Mouse (Mus musculus): Measurements from ENCODE around the gene Olfr322.
"Not testable (repeated sequence)": the region's sequence is repeated elsewhere in the genome, so short reads cannot be mapped to it uniquely, and the experiment has no call there.

Gene Olfr322

DNA sequence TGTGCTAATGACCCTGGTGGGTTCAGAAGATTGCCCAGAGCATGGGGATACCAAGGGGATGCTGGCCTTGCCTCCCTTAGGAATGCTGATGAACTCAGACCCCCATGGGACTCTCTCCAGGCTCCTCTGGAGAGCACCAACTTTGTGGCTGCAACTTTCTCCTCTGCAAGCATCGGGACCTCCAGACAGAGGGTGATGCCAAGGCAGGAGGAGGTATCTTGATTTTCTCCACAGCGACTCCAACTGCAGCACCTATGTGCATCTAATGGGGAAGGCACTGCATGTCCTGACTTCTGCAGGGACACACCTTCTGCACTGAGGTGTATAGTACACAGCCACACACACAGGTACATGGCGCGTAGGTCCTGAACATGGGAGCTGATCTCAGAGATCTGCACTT lies at the start of gene Olfr322:
TSS of gene Olfr322 (plus strand) at position 187 of the 400 bp plus-strand sequence.
- no peak for DNase-seq (ENCODE audit: low spot score in 2 of 2)

DNA sequence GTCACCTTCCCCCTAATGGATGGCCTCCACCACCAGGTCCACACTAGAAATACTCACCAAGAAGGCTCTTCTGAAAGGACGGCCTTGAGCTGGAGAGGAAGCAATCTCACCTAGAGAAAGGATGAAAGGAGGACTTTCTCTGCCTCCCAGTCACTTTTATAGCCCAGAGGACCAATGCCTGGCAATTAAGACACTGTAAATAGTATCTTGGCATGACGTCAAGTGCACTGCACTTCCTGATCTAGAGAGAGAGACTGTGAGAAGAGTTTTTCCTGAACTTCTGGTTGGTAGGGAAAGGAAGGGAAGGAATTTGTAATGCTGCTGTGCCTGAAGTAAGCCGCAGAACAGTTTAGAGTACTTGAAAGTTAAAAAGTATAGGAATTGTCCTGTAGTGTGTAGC lies 45.2 kb upstream of the Olfr322 start:
- DNase-seq (ENCODE audit: low spot score in 2 of 2) = no peak

DNA sequence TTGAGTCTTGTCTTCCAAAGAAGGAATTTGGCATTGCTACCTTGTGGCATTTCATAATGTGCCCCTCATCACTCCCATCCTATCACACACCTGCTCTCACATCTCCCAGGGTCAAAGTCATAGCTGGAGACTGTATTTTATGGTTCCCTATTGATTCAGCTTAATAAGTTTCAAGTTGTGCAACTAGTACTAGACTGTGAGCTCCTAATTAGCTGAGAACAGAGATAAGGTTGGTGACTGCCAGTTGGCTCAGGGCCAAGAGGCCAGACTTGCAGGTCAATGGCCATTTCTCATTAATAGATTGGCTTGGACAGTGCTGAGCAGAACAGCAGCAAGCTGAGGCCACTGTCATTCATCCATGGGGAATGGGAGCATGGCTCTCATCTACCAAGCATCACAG lies 44.1 kb upstream of the Olfr322 start:
- DNase-seq (ENCODE audit: low spot score in 2 of 2) = no peak

DNA sequence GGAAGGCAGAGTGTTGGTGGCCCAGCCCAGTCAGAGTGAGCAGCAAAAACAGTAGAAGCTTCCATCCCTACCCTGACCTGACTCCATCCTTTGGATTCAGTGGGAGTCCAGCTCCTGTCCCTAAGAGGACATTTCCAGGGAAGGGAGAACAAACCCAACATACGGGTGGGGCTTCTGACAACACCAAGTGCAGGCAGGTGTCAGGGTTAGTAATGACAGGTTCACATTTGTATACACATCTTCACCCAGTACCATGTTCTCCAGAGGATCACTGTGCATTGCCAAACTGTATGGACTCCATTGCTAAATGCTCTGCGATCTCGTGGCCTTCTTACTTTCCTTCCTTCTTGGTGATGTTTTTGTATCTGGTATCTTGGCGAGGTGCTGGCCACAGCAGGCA lies 42.6 kb upstream of the Olfr322 start, which contains the start of gene 2210407C18Rik:
TSS of gene 2210407C18Rik (minus strand) at position 101 of the 400 bp plus-strand sequence.
- no peak for DNase-seq (ENCODE audit: low spot score in 2 of 2)

GRCm38 (mm10) chr11:58618369-58618768 lies 40.2 kb upstream of the Olfr322 start:
- DNase-seq (ENCODE audit: low spot score in 2 of 2) = no peak

GRCm38 (mm10) chr11:58618793-58619192 lies 39.8 kb upstream of the Olfr322 start:
- DNase-seq (ENCODE audit: low spot score in 2 of 2) = no peak

DNA sequence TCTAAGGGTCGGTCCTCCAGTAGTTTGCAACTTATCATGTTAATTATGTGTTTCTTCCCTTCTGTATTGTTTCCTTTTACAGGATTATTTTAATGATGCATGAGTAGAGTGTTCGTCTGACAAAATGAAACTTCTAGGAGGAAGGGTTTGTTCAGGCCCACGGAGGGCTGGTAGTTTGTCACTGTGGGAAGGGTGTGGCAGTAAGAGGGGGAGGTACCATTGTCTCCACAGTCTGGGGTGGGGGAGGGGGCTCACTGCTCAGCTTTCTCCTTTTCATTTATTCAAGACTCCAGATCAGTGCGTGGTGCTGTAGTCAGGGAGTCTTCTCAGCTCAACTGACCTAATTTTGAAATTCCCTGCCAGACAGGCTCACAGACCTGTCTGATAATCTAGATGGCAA lies 32.4 kb upstream of the Olfr322 start:
- DNase-seq (ENCODE audit: low spot score in 2 of 2) = no peak

GRCm38 (mm10) chr11:58630401-58630800 lies 28.2 kb upstream of the Olfr322 start, which contains the start of gene Olfr323:
Gene Olfr323 (minus strand): TSS chr11:58630501.
- no peak for DNase-seq (ENCODE audit: low spot score in 2 of 2)

DNA sequence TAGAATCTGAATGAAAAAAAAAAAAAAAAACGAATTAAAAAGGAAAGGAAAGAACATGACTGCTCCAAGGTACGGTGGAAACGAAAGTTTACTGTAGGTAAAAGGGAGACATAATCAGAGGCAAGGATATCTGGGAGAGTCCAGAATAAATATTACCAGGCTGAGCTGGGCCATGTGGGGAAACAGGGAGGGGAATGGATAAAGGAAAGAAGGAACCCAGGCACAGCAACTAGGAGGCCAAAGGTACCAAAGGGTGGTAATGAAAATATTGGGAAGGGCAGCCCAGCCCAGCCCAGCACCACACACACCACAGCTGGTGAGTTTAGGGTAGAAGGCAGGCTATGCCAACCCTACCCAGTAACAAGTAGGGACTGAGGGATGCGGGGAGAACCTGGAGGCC lies 23.7 kb upstream of the Olfr322 start:
- DNase-seq (ENCODE audit: low spot score in 2 of 2) = no peak

- peak in 1 of 2 experiments; percentile 40 for DNase-seq (ENCODE audit: low spot score in 2 of 2)
Measured at GRCm38 (mm10) chr11:58636376-58636977, 22.1 kb upstream of the Olfr322 start.

GRCm38 (mm10) chr11:58638176-58638701 lies 20.3 kb upstream of the Olfr322 start:
- peak; percentile 57 to 75 for DNase-seq (ENCODE audit: low spot score in 2 of 2)

DNA sequence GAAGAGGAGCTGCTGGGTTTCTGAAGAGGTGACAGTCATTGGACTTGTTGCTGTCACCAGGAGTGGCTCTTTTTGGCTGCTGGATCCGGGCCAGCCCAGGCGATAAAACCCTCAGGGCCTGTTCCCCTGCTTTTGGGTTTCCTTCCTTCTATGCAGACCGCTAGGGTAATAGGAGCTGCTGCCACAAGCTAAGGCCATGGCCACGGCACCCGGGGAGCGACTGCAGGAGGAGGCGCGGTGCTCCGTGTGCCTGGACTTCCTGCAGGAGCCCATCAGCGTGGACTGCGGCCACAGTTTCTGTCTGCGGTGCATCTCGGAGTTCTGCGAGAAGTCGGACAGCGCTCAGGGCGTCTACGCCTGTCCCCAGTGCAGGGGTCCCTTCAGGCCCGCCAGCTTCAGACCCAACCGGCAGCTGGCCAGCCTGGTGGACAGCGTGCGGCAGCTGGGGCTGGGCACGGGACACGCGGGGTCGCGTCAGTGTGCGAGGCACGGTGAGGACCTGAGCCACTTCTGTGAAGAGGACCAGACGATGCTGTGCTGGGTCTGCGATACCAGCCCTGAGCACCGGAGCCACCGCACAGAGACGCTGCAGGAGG lies 18.2 kb upstream of the Olfr322 start, which contains the start of gene Trim58:
TSS of gene Trim58 (plus strand) at position 194 of the 596 bp plus-strand sequence.
- peak in 1 of 2 experiments; percentile 8 for DNase-seq (ENCODE audit: low spot score in 2 of 2)

- no peak for DNase-seq (ENCODE audit: low spot score in 2 of 2)
Measured at GRCm38 (mm10) chr11:58641057-58641456, 17.5 kb upstream of the Olfr322 start.

- no peak for DNase-seq (ENCODE audit: low spot score in 2 of 2)
Measured at GRCm38 (mm10) chr11:58641638-58642358, 16.8 kb upstream of the Olfr322 start.

DNA sequence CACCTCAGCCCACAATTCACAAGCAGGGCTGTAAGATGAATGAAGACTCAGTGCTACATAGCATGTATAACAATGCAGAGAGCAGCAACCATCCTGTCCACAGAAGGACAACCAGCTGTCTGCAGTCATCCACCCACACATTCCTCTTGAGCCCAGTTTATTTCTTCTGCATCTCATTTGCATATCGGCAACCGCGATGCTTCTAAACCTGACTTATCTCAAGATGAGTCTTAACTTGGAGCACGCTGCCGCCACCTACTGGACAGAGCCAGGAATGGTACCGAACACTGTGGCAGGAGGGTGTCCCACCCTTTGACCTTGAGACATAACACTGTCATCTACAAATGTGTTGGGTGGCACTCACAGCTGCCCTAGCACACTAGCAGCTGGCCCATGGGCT lies 15.2 kb upstream of the Olfr322 start:
- DNase-seq (ENCODE audit: low spot score in 2 of 2) = no peak

DNA sequence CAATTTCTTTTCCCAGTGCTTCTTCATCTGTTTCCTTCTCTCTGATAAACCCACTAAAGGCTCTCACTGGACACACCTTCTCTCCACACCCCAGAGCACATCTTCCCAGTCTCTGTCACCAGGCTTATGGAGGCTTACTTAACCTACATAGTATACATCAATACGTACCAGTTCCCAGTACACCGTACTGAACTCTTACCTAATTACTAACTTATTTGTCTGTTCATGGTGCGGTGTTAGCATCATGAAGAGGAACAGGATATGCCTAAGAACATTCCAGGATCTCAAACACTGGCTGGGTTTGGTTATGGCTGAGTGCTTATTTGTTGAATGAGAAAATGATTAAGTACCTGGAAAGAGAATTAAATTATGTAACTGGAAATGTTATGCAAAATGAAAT lies 3.4 kb upstream of the Olfr322 start:
- DNase-seq (ENCODE audit: low spot score in 2 of 2) = no peak

DNA sequence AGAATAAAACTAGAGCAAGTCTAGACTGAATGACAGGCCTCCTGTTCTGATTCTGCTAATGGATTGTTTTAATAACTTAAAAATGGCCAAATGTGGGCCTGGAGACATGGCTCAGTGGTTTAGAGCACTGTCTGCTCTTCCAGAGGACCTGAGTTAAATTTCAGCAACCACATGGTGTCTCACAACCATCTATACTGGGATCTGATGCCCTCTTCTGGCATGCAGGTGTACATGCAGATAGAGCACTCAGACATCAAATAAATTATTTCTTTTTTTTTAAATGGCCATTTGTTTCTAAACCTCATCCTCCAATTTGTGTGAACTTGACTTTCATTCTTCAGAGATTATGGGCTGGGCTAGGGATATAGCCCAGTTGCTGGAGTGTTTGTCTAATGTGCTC lies 10.7 kb downstream of the Olfr322 start:
- DNase-seq (ENCODE audit: low spot score in 2 of 2) = no peak

GRCm38 (mm10) chr11:58671825-58672224 lies 13.2 kb downstream of the Olfr322 start:
- DNase-seq (ENCODE audit: low spot score in 2 of 2) = no peak

GRCm38 (mm10) chr11:58680799-58681198 lies 22.2 kb downstream of the Olfr322 start, which contains the start of gene Olfr320:
Gene Olfr320 (plus strand): TSS chr11:58681099.
- DNase-seq (ENCODE audit: low spot score in 2 of 2) = no peak

- no peak for DNase-seq (ENCODE audit: low spot score in 2 of 2)
Measured at GRCm38 (mm10) chr11:58698862-58699261, 40.3 kb downstream of the Olfr322 start, which contains the start of gene Olfr319. Gene Olfr319 (plus strand): TSS chr11:58699162.

- no peak for DNase-seq (ENCODE audit: low spot score in 2 of 2)
Measured at GRCm38 (mm10) chr11:58709086-58709485, 50.5 kb downstream of the Olfr322 start.

- DNase-seq (ENCODE audit: low spot score in 2 of 2) = not testable (repeated sequence)
Measured at GRCm38 (mm10) chr11:58717723-58718122, 59.1 kb downstream of the Olfr322 start.
